Mouse (Mus musculus): Measurements from ENCODE around the gene Mrgbp. TPM values are rescaled to one million over a fixed set of nuclear protein-coding genes. Genes with fewer than 3 reads are reported as not detected.

Gene Mrgbp
- total RNA-seq (2015; ENCODE audit: low replicate concordance) = 10.0 and 10.4 TPM in 2 replicates
- 7.1 and 17.3 TPM in 2 replicates for total RNA-seq (2017; ENCODE audit: low replicate concordance)

GRCm38 (mm10) chr2:180581002-180581401 is at the start of gene Mrgbp:
Gene Mrgbp, plus strand, starts transcription at chr2:180581304.
- ATAC-seq (replicated peaks; ENCODE audit: low FRiP score, poor library complexity, severe bottlenecking) = no peak

- ATAC-seq (replicated peaks; ENCODE audit: low FRiP score, poor library complexity, severe bottlenecking) = no peak
These were observed 49.3 kb upstream of the Mrgbp start for GRCm38 (mm10) chr2:180531671-180532385.

- no peak for ATAC-seq (replicated peaks; ENCODE audit: low FRiP score, poor library complexity, severe bottlenecking)
These were observed 48.6 kb upstream of the Mrgbp start for GRCm38 (mm10) chr2:180532386-180532995.

- ATAC-seq (replicated peaks; ENCODE audit: low FRiP score, poor library complexity, severe bottlenecking) = no peak
These were observed 47.9 kb upstream of the Mrgbp start for GRCm38 (mm10) chr2:180533237-180533636.

GRCm38 (mm10) chr2:180543675-180544074 is 37.4 kb upstream of the Mrgbp start:
- ATAC-seq (replicated peaks; ENCODE audit: low FRiP score, poor library complexity, severe bottlenecking) = no peak

GRCm38 (mm10) chr2:180545046-180545445 is 36.1 kb upstream of the Mrgbp start:
- no peak for ATAC-seq (replicated peaks; ENCODE audit: low FRiP score, poor library complexity, severe bottlenecking)

- ATAC-seq (replicated peaks; ENCODE audit: low FRiP score, poor library complexity, severe bottlenecking) = no peak
These were observed 33.6 kb upstream of the Mrgbp start for GRCm38 (mm10) chr2:180547384-180548106.

- ATAC-seq (replicated peaks; ENCODE audit: low FRiP score, poor library complexity, severe bottlenecking) = no peak
These were observed 28.8 kb upstream of the Mrgbp start for GRCm38 (mm10) chr2:180552340-180552739.

GRCm38 (mm10) chr2:180555219-180555618 is 25.9 kb upstream of the Mrgbp start:
- no peak for ATAC-seq (replicated peaks; ENCODE audit: low FRiP score, poor library complexity, severe bottlenecking)

GRCm38 (mm10) chr2:180556470-180556869 is 24.6 kb upstream of the Mrgbp start:
- no peak for ATAC-seq (replicated peaks; ENCODE audit: low FRiP score, poor library complexity, severe bottlenecking)

GRCm38 (mm10) chr2:180560245-180560644 is 20.9 kb upstream of the Mrgbp start:
- ATAC-seq (replicated peaks; ENCODE audit: low FRiP score, poor library complexity, severe bottlenecking) = peak; percentile 54

GRCm38 (mm10) chr2:180562146-180562545 is 19.0 kb upstream of the Mrgbp start:
- no peak for ATAC-seq (replicated peaks; ENCODE audit: low FRiP score, poor library complexity, severe bottlenecking)

- ATAC-seq (replicated peaks; ENCODE audit: low FRiP score, poor library complexity, severe bottlenecking) = no peak
These were observed 17.8 kb upstream of the Mrgbp start for GRCm38 (mm10) chr2:180563296-180563695.

- ATAC-seq (replicated peaks; ENCODE audit: low FRiP score, poor library complexity, severe bottlenecking) = no peak
These were observed 17.3 kb upstream of the Mrgbp start for GRCm38 (mm10) chr2:180563841-180564240.

- ATAC-seq (replicated peaks; ENCODE audit: low FRiP score, poor library complexity, severe bottlenecking) = 0 out of 2 replicates have a peak, but pooled peaks have one; percentile 61
These were observed 14.7 kb upstream of the Mrgbp start for GRCm38 (mm10) chr2:180566240-180566913.

GRCm38 (mm10) chr2:180569028-180569643 is 12.0 kb upstream of the Mrgbp start:
- ATAC-seq (replicated peaks; ENCODE audit: low FRiP score, poor library complexity, severe bottlenecking) = no peak

- ATAC-seq (replicated peaks; ENCODE audit: low FRiP score, poor library complexity, severe bottlenecking) = no peak
These were observed 4.6 kb upstream of the Mrgbp start for GRCm38 (mm10) chr2:180576482-180576881.

GRCm38 (mm10) chr2:180578686-180579085 is 2.4 kb upstream of the Mrgbp start:
- peak; percentile 54; the same call in 1 of the 2 replicates for ATAC-seq (replicated peaks; ENCODE audit: low FRiP score, poor library complexity, severe bottlenecking)

GRCm38 (mm10) chr2:180582481-180583153 is 1.5 kb downstream of the Mrgbp start:
- ATAC-seq (replicated peaks; ENCODE audit: low FRiP score, poor library complexity, severe bottlenecking) = peak; percentile 84

All from erythroblast, adult 5-6 weeks (primary cell).